Mouse (Mus musculus) megakaryocyte, embryonic 14.5 days (primary cell): ENCODE data around the gene Higd2a.

Source experiments
- FLI1 ChIP-seq: IDR thresholded peaks from 2 replicates; pipeline ENCODE4 v1.6.1; 2012; ENCODE audit warnings: low read length, inconsistent platforms, mixed read lengths
- GATA1 ChIP-seq: IDR thresholded peaks from 3 replicates; pipeline ENCODE4 v1.6.1; 2012; ENCODE audit warnings: mixed read lengths, low read length, inconsistent platforms, borderline replicate concordance

- TF ChIP-seq GATA1 (no peak), FLI1 (no peak)
These were observed 7.1 kb upstream of the Higd2a start for GRCm38 (mm10) chr13:54582860-54583259.
